Mouse (Mus musculus) telencephalon, adult 2 months (tissue): ENCODE measurements around the gene Sync.

ENCODE experiments used
- DNase-seq: peaks from one replicate; pipeline ENCODE4 v3.0.0-alpha.2; 2011; ENCODE audit warnings: low read depth, low spot score

The Sync gene

DNA sequence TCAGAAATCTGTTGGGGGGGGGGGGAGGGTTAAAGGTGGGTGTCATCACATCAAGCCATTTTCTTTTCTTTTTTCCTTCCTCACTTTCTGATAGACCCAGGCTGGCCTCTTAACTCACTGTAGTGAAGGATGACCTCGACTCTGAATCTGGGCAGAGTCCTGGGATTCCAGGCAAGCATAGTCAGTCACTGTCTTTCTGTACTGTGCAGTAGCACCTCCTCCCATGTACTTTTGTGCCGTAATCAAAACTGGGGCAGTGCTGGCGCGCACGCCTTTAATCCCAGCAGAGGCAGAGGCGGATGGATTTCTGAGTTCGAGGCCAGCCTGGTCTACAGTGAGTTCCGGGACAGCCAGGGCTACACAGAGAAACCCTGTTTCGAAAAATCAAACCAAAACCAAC is 16.4 kb downstream of the Sync start:
- no peak for DNase-seq

DNA sequence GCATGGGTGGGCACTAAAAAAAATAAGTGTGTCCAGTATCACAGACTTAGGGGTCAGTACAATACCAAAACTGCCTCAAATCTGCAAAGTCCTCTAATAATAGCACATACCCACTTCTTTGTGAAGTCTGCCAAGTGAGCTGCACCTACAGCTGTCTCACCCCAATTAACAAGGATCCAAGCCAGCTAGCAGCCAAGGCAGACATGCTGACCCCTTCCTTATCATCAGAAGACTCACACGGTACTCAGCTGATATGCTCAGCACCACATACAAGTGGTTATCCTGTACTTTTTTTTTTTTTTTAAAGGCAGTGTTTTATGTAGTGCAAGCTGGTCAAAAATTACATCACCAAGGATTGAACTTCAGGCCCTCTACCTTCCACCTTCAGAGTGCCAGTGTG is 16.9 kb downstream of the Sync start:
- no peak for DNase-seq

DNA sequence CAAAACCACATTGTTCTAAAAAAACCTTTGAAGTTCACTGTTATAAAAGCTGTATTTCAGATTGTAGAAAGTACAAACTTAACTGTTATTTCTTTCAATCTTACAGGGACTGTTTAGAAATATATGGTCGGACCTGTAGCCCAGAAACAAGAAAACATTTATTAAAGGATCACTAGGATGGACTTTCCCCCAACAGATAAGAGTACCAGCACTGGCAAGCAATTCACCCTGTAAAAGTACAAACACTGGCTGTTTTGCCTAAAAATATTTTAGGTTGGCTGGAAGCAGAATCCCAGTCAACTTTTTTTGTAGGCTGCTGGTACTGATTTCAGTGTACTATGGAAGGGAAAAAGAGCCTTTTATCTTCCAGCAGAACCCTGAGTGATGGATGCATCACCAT is 20.5 kb downstream of the Sync start:
- no peak for DNase-seq

DNA sequence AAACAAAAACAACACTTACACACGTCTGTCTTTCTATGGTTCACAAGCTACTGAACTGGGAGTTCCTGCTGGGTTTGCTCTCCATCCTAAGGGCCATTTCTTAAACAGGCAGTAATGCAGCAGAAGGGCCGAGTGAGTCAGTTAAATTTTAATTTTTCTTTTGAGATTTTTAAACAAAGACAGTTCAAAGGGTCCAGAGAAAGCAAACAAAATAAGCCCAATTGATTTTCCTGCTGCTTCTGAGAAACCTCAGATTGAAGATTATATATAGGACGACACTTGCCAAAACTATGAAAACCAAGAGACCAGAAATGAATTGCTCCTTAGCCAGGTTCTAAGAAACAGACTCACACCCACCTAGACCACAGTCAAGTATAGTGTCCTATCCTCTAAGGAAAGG is 26.5 kb downstream of the Sync start:
- DNase-seq = no peak

DNA sequence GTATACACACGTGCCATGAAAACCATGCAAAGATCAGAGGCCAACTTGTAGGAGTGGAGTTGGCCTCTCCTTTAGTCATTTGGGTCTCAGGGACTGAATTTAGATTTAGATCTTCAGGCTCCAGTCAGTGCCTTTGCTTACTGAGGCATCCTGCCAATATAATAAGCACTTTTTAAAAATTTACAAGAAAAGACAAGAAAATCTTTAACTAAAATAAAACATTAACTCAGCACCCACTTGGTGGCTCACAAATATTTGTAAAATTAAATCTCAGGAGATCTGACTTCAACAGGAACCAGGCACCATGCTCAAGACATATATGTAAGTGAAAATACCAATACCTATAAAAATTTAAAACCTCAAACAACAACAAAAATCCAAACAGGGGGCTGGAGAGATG is 33.5 kb downstream of the Sync start:
- DNase-seq = no peak

DNA sequence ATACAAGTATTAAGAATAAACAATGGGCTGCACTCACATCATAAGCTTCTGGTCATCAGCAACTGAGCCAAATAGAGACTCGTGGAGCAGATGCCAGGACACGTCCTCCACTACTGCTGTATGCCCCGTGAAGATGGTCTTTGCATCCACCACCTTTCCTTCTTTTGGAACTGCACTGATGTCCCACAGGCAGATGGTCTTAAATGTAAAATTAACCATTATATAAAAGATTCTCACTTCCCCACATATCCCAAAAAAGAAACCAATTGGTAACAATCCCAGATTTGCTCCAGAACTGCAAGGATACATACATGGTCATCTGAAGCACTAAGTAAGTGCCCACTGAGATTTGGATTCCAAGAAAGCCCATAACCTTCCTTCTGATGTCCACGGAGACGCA is 34.6 kb downstream of the Sync start:
- DNase-seq = peak; percentile 51

DNA sequence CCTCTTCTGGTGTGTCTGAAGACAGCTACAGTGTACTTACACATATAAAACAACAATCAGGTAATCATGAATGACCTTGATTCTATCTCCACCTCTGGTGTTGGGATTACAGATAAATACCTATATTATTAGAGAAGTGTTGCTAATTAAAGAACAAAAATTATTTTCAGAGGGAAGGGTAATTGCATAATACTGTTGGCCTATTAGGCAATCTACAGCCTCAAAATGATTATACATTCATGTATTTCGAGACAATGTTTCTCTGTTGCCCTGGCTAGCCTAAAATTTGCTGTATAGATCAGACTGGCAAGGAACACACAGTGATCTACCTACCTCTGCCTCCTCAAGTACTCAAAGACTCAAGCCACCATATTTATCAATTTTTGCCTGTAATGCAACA is 36.1 kb downstream of the Sync start:
- no peak for DNase-seq

DNA sequence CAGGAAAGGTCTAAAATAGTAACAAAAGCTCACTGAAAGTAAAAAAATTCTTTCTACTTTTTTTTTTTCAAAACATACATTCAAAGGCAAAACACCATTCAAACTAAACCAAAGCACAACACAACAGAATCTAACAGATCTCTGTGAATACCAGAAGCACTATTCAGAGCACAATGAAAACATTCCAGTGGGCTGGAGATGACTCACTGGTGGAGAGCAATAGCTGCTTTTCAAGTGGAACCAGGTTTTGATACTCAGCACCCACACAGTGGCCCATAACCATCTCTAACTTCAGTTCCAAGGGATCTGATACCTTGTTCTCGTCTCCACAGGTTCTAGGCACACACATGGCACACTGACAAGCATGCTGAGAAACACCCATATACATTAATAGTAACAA is 37.3 kb downstream of the Sync start:
- DNase-seq = peak; percentile 46

DNA sequence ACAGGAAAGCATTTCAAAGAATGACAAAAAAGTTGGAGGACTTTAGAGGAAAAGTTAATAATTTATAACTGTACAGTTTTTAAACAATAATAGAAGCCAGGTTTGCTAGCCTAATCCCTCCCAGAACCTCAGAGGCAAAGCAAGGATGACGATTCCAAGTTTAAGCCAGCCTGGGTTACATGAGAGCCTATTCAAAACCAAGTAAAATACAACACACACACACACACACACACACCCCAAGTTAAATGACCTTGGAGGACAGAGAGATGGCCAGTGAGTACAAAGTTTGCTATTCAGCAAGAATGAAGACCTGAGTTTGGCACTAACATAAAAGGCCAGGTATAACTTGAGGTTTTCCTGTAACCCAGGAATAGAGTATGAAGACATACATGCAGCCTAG is 38.8 kb downstream of the Sync start:
- DNase-seq = no peak

DNA sequence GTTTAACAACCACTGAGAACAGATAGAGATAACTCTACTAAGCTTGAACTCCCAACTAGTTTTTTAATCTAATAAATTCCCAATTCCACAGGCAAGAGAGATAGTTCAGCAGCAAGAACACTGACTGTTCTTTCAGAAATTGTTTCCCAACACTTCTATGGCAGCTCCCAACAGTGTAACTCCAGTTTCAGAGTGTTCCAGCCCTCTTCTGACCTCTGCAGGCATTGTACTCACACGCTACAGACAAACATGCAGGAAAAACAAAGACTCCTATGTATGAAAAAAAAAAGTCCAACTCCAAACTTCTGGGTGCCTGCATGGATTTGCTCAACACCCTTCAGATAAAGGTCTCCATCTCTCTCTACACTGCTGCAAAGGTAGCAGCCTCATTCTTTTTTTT is 45.4 kb downstream of the Sync start:
- no peak for DNase-seq

DNA sequence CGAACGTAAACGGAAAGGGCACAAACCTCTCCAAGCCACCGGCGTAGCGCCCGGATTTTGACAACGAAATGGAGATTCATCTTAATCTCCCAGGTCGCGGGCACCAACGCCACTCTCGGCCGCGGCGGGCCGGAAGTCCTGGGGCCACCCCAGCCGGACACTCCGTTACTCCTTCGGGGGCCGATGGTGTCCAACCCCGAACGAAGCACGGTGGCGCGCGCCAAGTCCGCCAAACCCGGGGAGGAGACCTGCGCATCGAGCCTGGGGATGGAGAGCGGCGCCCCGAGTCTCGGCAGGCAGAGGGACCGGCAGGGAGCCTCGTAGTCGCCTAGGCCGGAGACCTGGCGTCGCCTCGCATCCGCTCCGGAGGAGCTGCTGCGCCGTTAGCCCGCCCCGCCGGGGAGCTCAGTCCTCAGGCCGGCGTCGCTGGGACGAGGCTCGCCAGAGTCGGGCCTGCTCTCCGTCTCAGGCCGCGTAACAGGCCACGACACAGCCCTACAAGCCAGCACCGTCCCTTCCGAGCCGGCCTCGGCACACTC is 47.3 kb downstream of the Sync start:
- DNase-seq = no peak

DNA sequence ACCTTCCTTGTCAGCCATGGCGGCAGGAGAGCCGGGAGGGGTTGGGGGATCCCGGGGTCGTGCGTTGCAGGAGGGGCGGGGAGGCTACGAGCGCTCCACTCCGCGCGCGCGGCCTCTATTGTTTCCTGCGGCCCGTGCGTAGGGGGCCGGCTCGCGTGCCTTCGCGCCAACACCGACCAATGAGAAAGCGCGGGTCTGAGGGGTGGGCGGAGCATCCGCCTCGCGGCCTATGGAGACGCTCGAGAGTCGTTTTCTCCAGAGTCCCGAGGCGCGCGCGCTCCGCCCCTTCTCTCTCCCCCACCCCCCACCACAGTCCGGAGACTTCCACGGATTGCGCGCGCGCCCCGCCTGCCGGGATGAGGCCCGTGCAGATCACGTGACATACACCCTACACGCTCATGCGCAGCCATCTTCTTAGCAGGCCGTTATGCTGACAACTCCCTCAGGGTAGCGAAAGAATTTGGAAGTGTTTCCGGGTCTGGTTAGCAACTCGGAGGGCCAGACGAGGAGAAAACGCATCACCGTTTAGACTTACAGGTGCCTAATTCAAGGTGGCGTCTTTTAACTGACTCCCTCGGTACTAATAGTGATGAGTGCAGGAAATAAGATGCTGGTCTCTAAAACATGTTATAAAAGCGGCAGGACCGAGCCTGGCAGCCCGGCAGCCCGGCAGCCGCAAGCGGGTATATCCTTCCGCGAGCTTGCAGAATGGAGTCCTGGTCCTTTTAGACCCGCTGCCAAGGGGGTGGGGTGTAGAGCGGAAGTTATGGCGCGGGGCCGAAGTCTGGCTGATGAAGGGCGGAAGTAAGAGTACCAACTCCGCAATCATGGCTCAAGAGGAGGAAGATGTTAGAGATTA is 48.0 kb downstream of the Sync start, which contains the start of the genes Rbbp4 and Zbtb8os:
Rbbp4 (minus strand) TSS at position 155 of the 859 bp plus-strand sequence.
Zbtb8os (plus strand) TSS at position 480 of the 859 bp plus-strand sequence.
- peak; percentile 99 for DNase-seq

DNA sequence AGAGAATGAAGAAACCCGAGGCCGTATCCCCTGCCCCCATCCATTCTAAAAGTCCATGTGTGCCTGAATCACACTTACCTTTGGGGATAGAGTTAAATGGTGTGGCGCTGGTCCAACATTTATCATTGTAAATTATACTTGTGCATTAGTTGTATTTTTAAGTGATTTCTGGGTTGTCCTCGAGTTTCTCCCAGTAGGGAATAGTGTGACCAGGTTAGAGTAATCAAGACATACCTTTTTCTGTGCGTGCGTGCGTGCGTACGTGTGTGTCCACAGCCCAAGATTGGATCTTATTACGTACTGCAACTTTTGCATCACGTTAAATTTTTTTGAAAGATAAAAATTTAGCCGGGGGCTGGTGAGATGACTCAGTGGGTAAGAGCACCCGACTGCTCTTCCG is 48.9 kb downstream of the Sync start:
- no peak for DNase-seq

DNA sequence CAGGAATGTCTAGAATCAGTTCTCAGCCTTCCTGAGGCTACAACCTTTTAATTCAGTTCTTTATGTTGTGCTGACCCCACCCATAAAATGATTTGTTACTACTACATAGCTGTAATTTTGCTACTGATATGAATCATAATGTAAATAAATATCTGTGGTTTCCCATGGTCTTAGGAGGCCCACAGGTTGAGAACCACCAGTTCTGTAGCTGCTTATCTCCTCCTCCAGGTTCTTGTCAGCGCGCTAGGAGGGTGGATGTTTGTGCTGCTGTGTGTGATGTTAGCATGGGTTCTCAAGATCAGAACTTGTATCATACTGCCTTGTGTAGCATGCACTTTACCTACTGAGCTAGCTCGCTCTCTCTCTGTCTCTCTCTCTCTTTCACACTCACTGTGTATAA is 52.3 kb downstream of the Sync start:
- DNase-seq = no peak

DNA sequence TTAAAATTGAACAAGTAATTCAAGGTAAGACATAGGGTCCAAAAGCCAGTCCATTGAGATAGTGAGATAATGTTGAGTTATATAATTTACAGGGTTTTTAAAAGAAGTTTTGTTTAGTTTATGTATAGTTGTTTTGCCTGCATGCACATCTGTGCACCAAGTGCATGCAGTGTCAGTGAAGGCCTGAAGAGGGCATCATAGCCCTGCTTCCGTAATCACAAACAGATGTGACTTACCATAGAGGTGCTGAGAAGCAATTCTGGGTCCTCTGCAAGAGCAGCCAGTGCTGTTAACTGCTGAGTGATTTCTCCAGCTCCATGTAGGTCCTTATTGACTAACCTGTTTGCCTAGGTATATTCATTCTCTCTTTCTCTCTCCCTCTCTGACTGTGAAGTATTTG is 54.5 kb downstream of the Sync start:
- no peak for DNase-seq

DNA sequence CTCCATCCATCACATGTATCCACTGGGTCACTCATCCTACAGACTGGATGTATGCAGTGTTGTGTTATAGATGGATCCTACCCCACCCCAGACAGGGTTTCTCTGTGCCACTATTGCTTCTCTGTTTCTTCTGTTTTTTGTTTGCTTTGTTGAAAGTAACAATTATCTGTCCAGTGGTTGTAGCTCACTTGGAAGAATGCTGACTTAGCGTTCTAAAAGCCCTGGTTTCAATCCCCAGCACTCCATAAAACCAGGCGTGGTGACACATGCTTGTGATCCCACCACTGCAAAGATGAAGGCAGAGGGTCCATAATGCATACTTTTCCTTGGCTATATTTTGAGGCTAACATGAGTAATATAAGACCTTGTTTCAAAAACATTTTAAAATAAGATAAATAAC is 55.3 kb downstream of the Sync start:
- no peak for DNase-seq

DNA sequence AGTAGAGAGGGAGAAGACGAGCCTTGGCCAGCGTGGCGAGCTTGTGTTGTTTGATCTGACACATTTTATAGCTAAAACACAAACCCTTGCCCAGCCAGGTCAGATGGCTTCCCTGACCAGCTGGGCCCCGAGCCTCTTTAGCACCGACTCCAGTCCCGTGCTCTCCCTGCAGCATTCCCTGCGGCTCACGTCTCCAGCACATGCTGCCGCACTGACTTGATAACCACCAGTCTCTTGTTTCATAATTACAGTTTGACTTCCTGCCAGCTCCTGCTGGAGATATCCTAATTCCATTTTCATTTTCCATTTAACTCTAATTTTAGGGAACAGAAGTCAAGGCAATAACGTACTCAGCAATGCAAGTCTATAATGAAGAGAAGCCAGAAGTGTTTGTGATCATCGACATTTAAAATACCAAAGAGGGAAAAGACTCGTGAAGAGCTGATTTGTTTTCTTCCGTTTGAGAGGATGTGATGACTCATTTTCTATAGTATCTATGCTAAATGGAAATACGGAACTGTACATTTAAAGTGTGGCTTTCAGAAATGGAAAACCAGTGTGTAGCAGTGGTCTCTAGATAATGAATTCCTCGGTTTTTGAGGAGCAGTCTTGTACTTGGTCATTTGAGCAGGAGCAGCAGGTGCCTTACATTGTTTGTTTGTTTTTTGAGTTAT is 59.2 kb downstream of the Sync start:
- no peak for DNase-seq

DNA sequence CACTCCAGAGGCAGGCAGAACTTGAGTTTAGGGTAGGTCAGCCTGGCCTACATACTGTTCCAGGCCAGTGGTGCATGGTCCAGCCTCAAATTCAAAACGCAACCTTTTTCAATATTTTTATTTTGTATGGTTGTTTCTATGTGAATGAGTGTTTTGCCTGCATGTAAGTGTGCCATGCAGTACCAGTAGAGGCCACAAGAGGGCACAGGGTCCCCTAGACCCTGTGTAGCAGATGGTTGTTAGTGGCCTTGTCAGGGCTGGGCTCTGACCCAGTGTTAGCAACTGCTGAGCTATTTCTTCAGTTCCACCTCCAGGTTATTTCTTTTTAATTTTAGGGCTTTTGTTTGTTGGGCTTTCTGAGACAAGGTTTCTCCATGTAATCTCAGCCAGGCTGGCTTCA is 63.2 kb downstream of the Sync start:
- DNase-seq = peak; percentile 64

DNA sequence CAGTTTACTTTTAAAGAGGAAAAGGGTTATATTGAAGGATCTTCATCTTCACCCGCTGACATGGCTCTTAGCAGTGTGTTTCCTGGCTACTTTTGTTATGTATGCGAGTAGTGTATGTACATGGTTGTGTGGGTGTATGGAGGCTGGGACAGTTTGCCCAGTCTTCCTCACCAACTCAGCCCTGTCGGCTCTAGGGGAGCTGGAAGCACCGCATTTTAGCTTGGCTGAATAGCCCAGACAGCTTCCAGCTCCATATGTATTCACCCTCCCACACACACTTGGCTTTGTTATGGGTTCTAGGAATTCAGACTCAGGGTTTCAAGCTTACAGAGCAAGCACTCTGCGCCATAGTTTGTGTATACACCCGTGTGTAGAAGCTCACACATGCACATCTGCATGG is 63.7 kb downstream of the Sync start:
- DNase-seq = peak; percentile 92

DNA sequence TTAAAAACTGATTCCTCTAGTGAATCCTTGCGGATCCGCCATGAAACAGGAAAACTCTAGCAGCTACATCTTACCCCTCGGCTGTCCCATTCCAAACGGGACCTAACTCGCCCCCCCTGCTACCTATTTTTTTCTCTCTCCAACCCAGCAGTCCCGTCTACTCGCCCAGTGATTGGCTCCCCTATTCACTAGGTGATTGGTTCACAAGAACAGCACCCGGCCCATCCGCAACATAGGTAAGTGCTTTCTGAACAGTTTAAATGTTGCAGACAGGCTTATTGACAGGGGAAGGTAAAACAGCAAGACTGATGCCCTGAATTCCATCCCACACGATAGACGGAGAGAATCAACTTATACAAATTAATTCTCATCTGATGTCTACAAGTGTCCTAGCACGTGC is 65.8 kb downstream of the Sync start:
- no peak for DNase-seq

DNA sequence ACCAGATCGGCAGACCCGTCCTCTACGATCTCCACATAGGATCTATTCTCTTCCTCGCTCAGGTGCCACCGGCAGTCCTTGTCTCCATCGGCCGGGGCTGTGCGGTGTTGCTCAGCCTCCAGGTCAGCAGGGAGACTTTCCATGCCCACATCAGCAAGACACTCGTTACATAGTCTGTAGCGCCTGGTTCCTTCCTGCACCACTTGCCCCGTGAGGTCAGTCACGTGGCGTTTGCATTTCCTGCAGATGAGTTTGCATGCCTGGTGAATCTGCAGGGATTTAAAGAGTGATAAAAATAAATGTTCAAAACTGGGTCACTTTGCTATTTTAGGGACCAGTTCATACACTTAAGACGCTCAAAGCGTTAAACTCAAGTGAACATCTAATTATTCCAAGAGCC is 66.8 kb downstream of the Sync start:
- DNase-seq = no peak

DNA sequence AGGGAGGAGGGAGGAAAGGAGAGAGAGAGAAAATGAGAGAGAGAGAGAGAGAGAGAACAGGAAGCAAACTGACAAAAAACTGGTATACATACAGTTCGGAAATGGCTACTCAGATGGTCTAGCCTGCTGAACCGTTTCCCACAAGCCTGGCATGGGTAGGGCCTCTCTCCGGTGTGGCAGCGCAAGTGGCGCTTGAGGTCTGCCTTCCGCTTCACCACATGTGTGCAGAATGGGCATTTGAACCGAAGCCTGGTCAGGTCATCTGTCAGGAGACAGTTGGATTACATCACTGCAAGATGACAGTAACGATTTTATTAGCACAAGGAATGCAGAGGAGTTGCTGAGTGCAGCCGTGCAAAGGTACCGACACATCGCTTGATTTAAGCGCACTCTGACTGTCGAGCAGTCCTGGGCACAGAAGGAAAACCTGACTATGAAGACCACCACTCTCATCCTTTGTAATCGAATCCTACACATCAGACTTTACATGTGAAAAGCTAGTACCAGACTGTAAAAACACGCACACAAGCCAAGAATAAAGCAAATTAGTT is 70.3 kb downstream of the Sync start:
- no peak for DNase-seq
